Mouse (Mus musculus): Measurements from ENCODE around the gene Gpank1. TPM values are rescaled to one million over a fixed set of nuclear protein-coding genes. Genes with fewer than 3 reads are reported as not detected.
A peak's percentile ranks its signal among the peaks of the same experiment; 100 is the strongest.

The Gpank1 gene
- polyA plus RNA-seq, 2 experiments, result 10.0 to 12.7 TPM

GRCm38 (mm10) chr17:35085208-35085865 is 35.9 kb upstream of the Gpank1 start, which contains the start of gene Ly6g6f:
TSS of gene Ly6g6f (minus strand) at chr17:35085610.
- DNase-seq (ENCODE audit: low read depth in 3 of 3, low spot score in 3 of 3) (no peak), ATAC-seq (ENCODE audit: insufficient read depth) (no peak)
- WGBS (ENCODE audit: insufficient replicate concordance), result 44% methylated on average over 7 of the region's 7 CpGs
- no peak for TF ChIP-seq CTCF (IDR thresholded peaks at IDR 0.05; ENCODE audit: low read depth)
- Histone ChIP-seq H3K4me1 (replicated peaks; ENCODE audit: control insufficient read depth in 2 of 2, insufficient read depth in 2 of 2, low read length in 1 of 2) (peaks cover 15 to 20% of the 10 kb centered on the region in 2 experiments), H3K9ac (replicated peaks) (no peak within 1 kb of the TSS), H3K27me3 (ENCODE audit: control insufficient read depth, insufficient read depth, low read length) (no peaks in the 10 kb centered on the region), H3K27ac (no peak within 1 kb of the TSS), H3K4me2 (ENCODE audit: low read depth) (no peak within 1 kb of the TSS), H3K9me3 (ENCODE audit: control insufficient read depth, low read length) (no peaks in the 10 kb centered on the region), H3K4me3 (ENCODE audit: insufficient read depth in 1 of 2, low read depth in 2 of 2, low read length in 2 of 2) (peak within 1 kb of the TSS in 1 of 2 experiments; percentile 14; a peak in 1 of 4 replicates), H3K36me3 (replicated peaks; ENCODE audit: control insufficient read depth, insufficient read depth, low read depth) (no peaks in the 10 kb centered on the region)

GRCm38 (mm10) chr17:35088151-35088550 is 33.1 kb upstream of the Gpank1 start:
- no peak for ATAC-seq (ENCODE audit: insufficient read depth)
- no peak overlapping the region for H3K4me2 ChIP-seq (ENCODE audit: low read depth)
- no peak overlapping the region for H3K9ac ChIP-seq (replicated peaks)
- peaks cover 15 to 18% of the 10 kb centered on the region in 2 experiments for H3K4me1 ChIP-seq (replicated peaks; ENCODE audit: control insufficient read depth in 2 of 2, insufficient read depth in 2 of 2, low read length in 1 of 2)
- H3K27ac ChIP-seq, result no peak overlapping the region
- no peak for DNase-seq (ENCODE audit: low read depth in 3 of 3, low spot score in 3 of 3)
- TF ChIP-seq EP300 (IDR thresholded peaks at IDR 0.05; ENCODE audit: low read depth) (no peak), CTCF (IDR thresholded peaks at IDR 0.05; ENCODE audit: low read depth) (peak; percentile 39)
- WGBS (ENCODE audit: insufficient replicate concordance), result 34% methylated on average over 2 of the region's 2 CpGs
- H3K9me3 ChIP-seq (ENCODE audit: control insufficient read depth, low read length), result no peaks in the 10 kb centered on the region
- no peaks in the 10 kb centered on the region for H3K27me3 ChIP-seq (ENCODE audit: control insufficient read depth, insufficient read depth, low read length)
- H3K36me3 ChIP-seq (replicated peaks; ENCODE audit: control insufficient read depth, insufficient read depth, low read depth), result peaks cover 6% of the 10 kb centered on the region; the same call in 1 of the 2 replicates
- H3K4me3 ChIP-seq (ENCODE audit: insufficient read depth in 1 of 2, low read depth in 2 of 2, low read length in 2 of 2), result no peak overlapping the region

- ATAC-seq (ENCODE audit: insufficient read depth), result peak; percentile 97
- peak; percentile 82 to 87 (median 83) for DNase-seq (ENCODE audit: low read depth in 3 of 3, low spot score in 3 of 3)
- Histone ChIP-seq H3K9ac (replicated peaks) (peak within 1 kb of the TSS; percentile 86), H3K4me3 (ENCODE audit: insufficient read depth in 1 of 2, low read depth in 2 of 2, low read length in 2 of 2) (peak within 1 kb of the TSS; percentile 66 to 70), H3K4me1 (replicated peaks; ENCODE audit: control insufficient read depth in 2 of 2, insufficient read depth in 2 of 2, low read length in 1 of 2) (peaks cover 15 to 18% of the 10 kb centered on the region in 2 experiments), H3K27me3 (ENCODE audit: control insufficient read depth, insufficient read depth, low read length) (no peaks in the 10 kb centered on the region), H3K9me3 (ENCODE audit: control insufficient read depth, low read length) (no peaks in the 10 kb centered on the region), H3K36me3 (replicated peaks; ENCODE audit: control insufficient read depth, insufficient read depth, low read depth) (peaks cover 6% of the 10 kb centered on the region; the same call in 1 of the 2 replicates), H3K27ac (peak within 1 kb of the TSS; percentile 75), H3K4me2 (ENCODE audit: low read depth) (peak within 1 kb of the TSS; percentile 96)
- no peak for TF ChIP-seq EP300 (IDR thresholded peaks at IDR 0.05; ENCODE audit: low read depth)
- peak; percentile 22 for TF ChIP-seq CTCF (IDR thresholded peaks at IDR 0.05; ENCODE audit: low read depth)
- WGBS (ENCODE audit: insufficient replicate concordance), result 3% methylated on average over 60 of the region's 67 CpGs
These were observed 32.2 kb upstream of the Gpank1 start, which contains the start of gene Abhd16a for GRCm38 (mm10) chr17:35088825-35089644. TSS of gene Abhd16a (plus strand) at chr17:35089263.

GRCm38 (mm10) chr17:35090166-35090932 is 30.9 kb upstream of the Gpank1 start:
- TF ChIP-seq EP300 (IDR thresholded peaks at IDR 0.05; ENCODE audit: low read depth) (peak; percentile 74), CTCF (IDR thresholded peaks at IDR 0.05; ENCODE audit: low read depth) (no peak)
- Histone ChIP-seq H3K27me3 (ENCODE audit: control insufficient read depth, insufficient read depth, low read length) (no peaks in the 10 kb centered on the region), H3K9me3 (ENCODE audit: control insufficient read depth, low read length) (no peaks in the 10 kb centered on the region), H3K4me2 (ENCODE audit: low read depth) (peak overlapping the region; percentile 96), H3K36me3 (replicated peaks; ENCODE audit: control insufficient read depth, insufficient read depth, low read depth) (peaks cover 14% of the 10 kb centered on the region), H3K9ac (replicated peaks) (peak overlapping the region; percentile 86), H3K4me1 (replicated peaks; ENCODE audit: control insufficient read depth in 2 of 2, insufficient read depth in 2 of 2, low read length in 1 of 2) (peaks cover 14% of the 10 kb centered on the region in 2 experiments), H3K4me3 (ENCODE audit: insufficient read depth in 1 of 2, low read depth in 2 of 2, low read length in 2 of 2) (peak overlapping the region; percentile 66 to 70), H3K27ac (peak overlapping the region; percentile 75)
- ATAC-seq (ENCODE audit: insufficient read depth) (peak; percentile 48), DNase-seq (ENCODE audit: low read depth in 3 of 3, low spot score in 3 of 3) (peak; percentile 64 to 69 (median 65))
- 52% methylated on average over 8 of the region's 8 CpGs for WGBS (ENCODE audit: insufficient replicate concordance)
